Mouse (Mus musculus) CH12.LX (cell line): ENCODE measurements around the gene Slc25a28. TPM values are rescaled to one million over a fixed set of nuclear protein-coding genes. Genes with fewer than 3 reads are reported as not detected.

Experiments used
- DNase-seq: peaks from one replicate; pipeline ENCODE4 v3.0.0-alpha.2; 2013; ENCODE audit errors: extremely low read depth
- H3K27ac ChIP-seq: 2 replicates; pipeline ENCODE4 v1.5.1; 2012; ENCODE audit warnings: low read depth, mild to moderate bottlenecking, control low read depth, moderate library complexity; ENCODE audit not compliant: insufficient read depth
- H3K27me3 ChIP-seq: replicated peaks from 2 replicates; pipeline ENCODE3; 2012; ENCODE audit warnings: inconsistent platforms
- H3K36me3 ChIP-seq, 2 experiments: replicated peaks in 1 of 2; 2 replicates each; pipeline versions ENCODE3 to v1.6.1; 2012; ENCODE audit warnings: inconsistent platforms in 1 of 2, low read length in 1 of 2, mild to moderate bottlenecking in 1 of 2, mixed read lengths in 1 of 2, moderate library complexity in 1 of 2; ENCODE audit not compliant: control insufficient read depth in 1 of 2, insufficient read depth in 1 of 2
- H3K4me1 ChIP-seq, 2 experiments: 2 replicates each; pipeline ENCODE4 v1.6.1; 2012; ENCODE audit warnings: inconsistent platforms in 1 of 2, moderate library complexity in 1 of 2; ENCODE audit not compliant: insufficient read depth in 2 of 2, control insufficient read depth in 1 of 2
- H3K4me2 ChIP-seq: 2 replicates; pipeline ENCODE4 v1.6.1; 2012; ENCODE audit warnings: low read depth, mild to moderate bottlenecking, control low read depth; ENCODE audit not compliant: poor library complexity, insufficient read depth, severe bottlenecking
- H3K4me3 ChIP-seq, 3 experiments: fragments of 150-350 bp in 1 of 3; sonication (generic) in 1 of 3; replicated peaks in 1 of 3; 2 replicates each; pipeline versions ENCODE3 to v1.5.1; 2011 to 2012; ENCODE audit warnings: low read depth in 2 of 3, low read length in 2 of 3, mild to moderate bottlenecking in 2 of 3, moderate library complexity in 2 of 3, control low read depth in 1 of 3, improper control_type of control experiment in 1 of 3, inconsistent platforms in 1 of 3, mixed read lengths in 1 of 3; ENCODE audit not compliant: poor library complexity in 1 of 3
- H3K79me2 ChIP-seq: replicated peaks from 2 replicates; pipeline ENCODE4 v1.6.1; 2012; ENCODE audit warnings: mild to moderate bottlenecking, moderate library complexity; ENCODE audit not compliant: control insufficient read depth, poor library complexity, insufficient read depth, severe bottlenecking; ENCODE audit errors: extremely low read depth
- H3K9ac ChIP-seq: 2 replicates; pipeline ENCODE4 v1.6.1; 2012; ENCODE audit warnings: low read depth, mild to moderate bottlenecking, control low read depth, moderate library complexity; ENCODE audit not compliant: insufficient read depth
- H3K9me3 ChIP-seq: replicated peaks from 2 replicates; pipeline ENCODE3; 2012; ENCODE audit warnings: low read length, inconsistent platforms, mixed read lengths
- BHLHE40 ChIP-seq: IDR thresholded peaks from 2 replicates; pipeline ENCODE4 v1.6.1; 2011; ENCODE audit warnings: mild to moderate bottlenecking, low read depth, low read length, improper control_type of control experiment
- CHD2 ChIP-seq: IDR thresholded peaks from 2 replicates; pipeline ENCODE4 v1.6.1; 2011; ENCODE audit warnings: low read length, improper control_type of control experiment
- CTCF ChIP-seq, 2 experiments: IDR thresholded peaks in 1 of 2; conservative IDR thresholded peaks in 1 of 2; 2 replicates each; pipeline ENCODE4 v1.5.1; 2011 to 2012; ENCODE audit warnings: low read depth in 2 of 2, low read length in 2 of 2, improper control_type of control experiment in 1 of 2, inconsistent platforms in 1 of 2, mild to moderate bottlenecking in 1 of 2, moderate library complexity in 1 of 2
- E2F4 ChIP-seq: IDR thresholded peaks from 2 replicates; pipeline ENCODE4 v1.6.1; 2011; ENCODE audit warnings: low read depth, low read length, improper control_type of control experiment; ENCODE audit not compliant: insufficient replicate concordance
- ELF1 ChIP-seq: IDR thresholded peaks from 2 replicates; pipeline ENCODE4 v1.6.1; 2014; ENCODE audit warnings: low read depth, mild to moderate bottlenecking, inconsistent platforms, low read length, improper control_type of control experiment
- EP300 ChIP-seq: IDR thresholded peaks from 2 replicates; pipeline ENCODE4 v1.6.1; 2011; ENCODE audit warnings: low read length, improper control_type of control experiment
- ETS1 ChIP-seq: conservative IDR thresholded peaks from 2 replicates; pipeline ENCODE4 v1.6.1; 2012; ENCODE audit warnings: low read depth, mild to moderate bottlenecking, inconsistent platforms, low read length, improper control_type of control experiment, moderate library complexity
- IRF4 ChIP-seq: IDR thresholded peaks from 2 replicates; pipeline ENCODE4 v1.6.1; 2014; ENCODE audit warnings: low read depth, mild to moderate bottlenecking, inconsistent platforms, low read length, improper control_type of control experiment
- JUN ChIP-seq: IDR thresholded peaks from 2 replicates; pipeline ENCODE4 v1.6.1; 2011; ENCODE audit warnings: low read depth, mild to moderate bottlenecking, low read length, improper control_type of control experiment, moderate library complexity; ENCODE audit not compliant: insufficient read depth
- JUND ChIP-seq: conservative IDR thresholded peaks from 2 replicates; pipeline ENCODE4 v1.6.1; 2011; ENCODE audit warnings: low read depth, low read length, improper control_type of control experiment
- KAT2A ChIP-seq: IDR thresholded peaks from 2 replicates; pipeline ENCODE4 v1.6.1; 2012; ENCODE audit warnings: low read length, improper control_type of control experiment, inconsistent platforms; ENCODE audit not compliant: insufficient replicate concordance
- MAFK ChIP-seq: IDR thresholded peaks from 2 replicates; pipeline ENCODE4 v1.6.1; 2011; ENCODE audit warnings: low read length, improper control_type of control experiment; ENCODE audit not compliant: insufficient replicate concordance
- MXI1 ChIP-seq: IDR thresholded peaks from 2 replicates; pipeline ENCODE4 v1.6.1; 2011; ENCODE audit warnings: mild to moderate bottlenecking, low read depth, low read length, improper control_type of control experiment
- NELFE ChIP-seq: IDR thresholded peaks from 2 replicates; pipeline ENCODE4 v1.6.1; 2011; ENCODE audit warnings: low read depth, low read length, improper control_type of control experiment
- NRF1 ChIP-seq: IDR thresholded peaks from 2 replicates; pipeline ENCODE4 v1.6.1; 2014; ENCODE audit warnings: low read depth, mild to moderate bottlenecking, inconsistent platforms, low read length, improper control_type of control experiment, moderate library complexity
- POLR2A ChIP-seq: IDR thresholded peaks from 2 replicates; pipeline ENCODE4 v1.6.1; 2011; ENCODE audit warnings: low read depth, mild to moderate bottlenecking, improper control_type of control experiment, low read length
- RAD21 ChIP-seq: IDR thresholded peaks from 2 replicates; pipeline ENCODE4 v1.6.1; 2011; ENCODE audit warnings: low read depth, mild to moderate bottlenecking, low read length, improper control_type of control experiment, moderate library complexity
- RCOR1 ChIP-seq: conservative IDR thresholded peaks from 2 replicates; pipeline ENCODE4 v1.6.1; 2012; ENCODE audit warnings: low read depth, mild to moderate bottlenecking, inconsistent platforms, low read length, improper control_type of control experiment
- SIN3A ChIP-seq: IDR thresholded peaks from 2 replicates; pipeline ENCODE4 v1.6.1; 2012; ENCODE audit warnings: low read length, improper control_type of control experiment, inconsistent platforms
- SMC3 ChIP-seq: IDR thresholded peaks from 2 replicates; pipeline ENCODE4 v1.6.1; 2011; ENCODE audit warnings: low read depth, low read length, improper control_type of control experiment
- TBP ChIP-seq: conservative IDR thresholded peaks from 2 replicates; pipeline ENCODE4 v1.6.1; 2011; ENCODE audit warnings: low read depth, low read length, improper control_type of control experiment
- USF1 ChIP-seq: IDR thresholded peaks from 2 replicates; pipeline ENCODE4 v1.6.1; 2014; ENCODE audit warnings: low read depth, mild to moderate bottlenecking, inconsistent platforms, low read length, improper control_type of control experiment
- USF2 ChIP-seq: conservative IDR thresholded peaks from 2 replicates; pipeline ENCODE4 v1.6.1; 2011; ENCODE audit warnings: low read depth, low read length, improper control_type of control experiment
- ZC3H11A ChIP-seq: IDR thresholded peaks from 2 replicates; pipeline ENCODE4 v1.6.1; 2012; ENCODE audit warnings: low read depth, mild to moderate bottlenecking, inconsistent platforms, low read length, improper control_type of control experiment
- ZNF384 ChIP-seq: IDR thresholded peaks from 2 replicates; pipeline ENCODE4 v1.6.1; 2012; ENCODE audit warnings: low read depth, low read length, improper control_type of control experiment, inconsistent platforms
- dilution Hi-C: fragments of 300-500 bp; cut with MboI; formaldehyde crosslinking; loops from 2 replicates; pipeline ENCODE4 v1.14.3; 2020; ENCODE audit warnings: low sequenced_read_pairs; ENCODE audit not compliant: extremely low pct_unique_long_range_greater_than_20kb, extremely low pct_ligation_motif_present
- in situ Hi-C: fragments of 300-500 bp; cut with MboI; formaldehyde crosslinking; loops from 3 replicates; pipeline ENCODE4 v1.14.3; 2019; ENCODE audit warnings: low sequenced_read_pairs, low pct_ligation_motif_present, low pct_unique_long_range_greater_than_20kb, mixed read lengths
- polyA plus RNA-seq: library from polyadenylated mRNA; unstranded; fragments of >175 nt; gene quantifications from 2 replicates; pipeline ENCODE4 v1.2.1, GENCODE M21; 2012; ENCODE audit warnings: low read depth; ENCODE audit not compliant: insufficient read length
- total RNA-seq, 2 experiments: library from RNA; depleted of rRNA; stranded (reverse); fragments of 300-350 nt in 1 of 2; fragments of >200 nt in 1 of 2; gene quantifications; 2 replicates each; pipeline ENCODE4 v1.2.3; 2012 to 2014

Gene Slc25a28
- total and polyA plus RNA-seq, 3 experiments = 35.2 to 48.1 (median 37.8) TPM

DNA sequence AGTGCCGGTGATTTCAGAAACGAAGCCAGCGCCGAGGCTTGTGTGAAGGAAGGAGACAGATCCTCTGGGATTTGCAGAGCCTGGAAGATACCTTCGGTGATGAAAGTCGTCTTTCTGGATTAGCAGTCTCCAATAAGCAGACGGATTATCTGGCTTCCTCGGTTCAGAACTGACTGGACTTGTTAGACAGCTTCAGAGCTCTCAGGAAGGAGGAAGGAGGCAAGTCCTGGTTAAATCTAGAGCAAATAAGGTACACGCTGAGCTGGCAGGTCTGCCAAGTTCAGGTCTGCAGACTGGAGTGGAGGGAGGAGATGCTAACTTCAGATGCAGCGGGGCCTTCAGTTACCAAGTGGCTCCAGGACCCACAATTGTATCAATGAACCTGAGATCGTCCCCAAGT is 32.8 kb downstream of the Slc25a28 start:
- Histone ChIP-seq H3K9ac (no peak overlapping the region), H3K27ac (no peak overlapping the region), H3K36me3 (no peaks in the 10 kb centered on the region), H3K79me2 (no peaks in the 10 kb centered on the region), H3K4me2 (no peak overlapping the region), H3K9me3 (no peaks in the 10 kb centered on the region), H3K27me3 (no peaks in the 10 kb centered on the region), H3K4me1 (peaks cover 3 to 6% of the 10 kb centered on the region in 2 experiments; a peak in 3 of 4 replicates), H3K4me3 (no peak overlapping the region)
- dilution Hi-C loops = no loop called here
- no peak for DNase-seq
- TF ChIP-seq NRF1 (no peak), E2F4 (no peak), TBP (no peak), RCOR1 (no peak), POLR2A (no peak), USF1 (no peak), MAFK (no peak), ETS1 (no peak), IRF4 (no peak), SIN3A (no peak), KAT2A (no peak), USF2 (no peak), JUND (no peak), BHLHE40 (no peak), CTCF (conservative IDR thresholded peaks at IDR 0.05 in 1 of 2, IDR thresholded peaks at IDR 0.05 in 1 of 2; ENCODE audit: low read depth in 2 of 2, low read length in 2 of 2) (no peak)
- in situ Hi-C loops = no loop called here

DNA sequence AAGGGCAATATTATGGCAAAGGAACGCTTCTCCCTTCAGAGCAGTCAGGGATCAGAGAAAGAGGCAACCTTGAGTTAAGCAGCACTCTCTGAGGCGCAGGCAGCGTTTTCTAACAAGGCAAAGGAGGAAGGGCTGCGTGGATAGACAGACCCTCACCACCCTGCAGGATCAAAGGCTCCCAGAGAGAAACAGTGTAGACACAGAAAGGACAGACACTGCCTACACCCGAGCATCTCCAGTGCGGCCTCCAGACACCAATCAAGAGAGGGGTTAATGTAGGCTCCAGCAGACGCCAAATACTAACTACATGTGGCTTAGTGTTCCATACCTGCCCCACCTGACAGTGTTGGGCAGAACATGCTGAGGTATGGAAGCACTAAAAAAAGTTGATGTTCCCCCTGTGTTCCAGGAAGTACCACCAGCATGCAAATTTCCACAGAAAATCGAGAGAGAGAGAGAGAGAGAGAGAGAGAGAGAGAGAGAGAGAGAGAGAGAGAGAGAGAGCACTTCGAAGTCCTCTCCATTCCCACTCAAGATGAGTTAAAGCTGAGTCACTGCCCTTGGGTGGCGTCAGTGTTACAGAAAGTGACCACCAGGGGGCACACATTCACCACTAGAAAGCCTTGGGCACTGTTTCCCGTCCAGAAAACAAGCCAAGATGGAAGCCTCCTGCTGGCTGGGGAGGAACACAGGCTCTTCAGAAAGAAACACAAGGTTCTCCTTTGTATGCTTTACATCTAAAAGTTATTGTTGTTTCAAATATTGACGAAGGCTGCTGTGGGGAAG is 44.0 kb downstream of the Slc25a28 start:
- no peaks in the 10 kb centered on the region for H3K36me3 ChIP-seq
- peaks cover 12 to 37% of the 10 kb centered on the region in 2 experiments for H3K4me1 ChIP-seq
- no peaks in the 10 kb centered on the region for H3K79me2 ChIP-seq
- H3K27me3 ChIP-seq = no peaks in the 10 kb centered on the region
- DNase-seq = peak; percentile 94
- in situ Hi-C loops (no loop called here), dilution Hi-C loops (no loop called here)
- H3K27ac ChIP-seq = no peak overlapping the region
- H3K4me2 ChIP-seq = 0 out of 2 replicates have a peak overlapping the region, but pooled peaks have one; percentile 3
- no peaks in the 10 kb centered on the region for H3K9me3 ChIP-seq
- H3K4me3 ChIP-seq = no peak overlapping the region
- TF ChIP-seq CHD2 = no peak
- no peak for TF ChIP-seq ZNF384
- TF ChIP-seq NELFE = peak; percentile 54; the same call in 1 of the 2 replicates
- TF ChIP-seq EP300 = no peak
- no peak for TF ChIP-seq ELF1
- TF ChIP-seq ZC3H11A = peak; percentile 74
- TF ChIP-seq POLR2A = 0 out of 2 replicates have a peak, but pooled peaks have one; percentile 19
- no peak for TF ChIP-seq MXI1
- TF ChIP-seq CTCF (conservative IDR thresholded peaks at IDR 0.05 in 1 of 2, IDR thresholded peaks at IDR 0.05 in 1 of 2; ENCODE audit: low read depth in 2 of 2, low read length in 2 of 2) = peak; percentile 71 to 98
- TF ChIP-seq IRF4 = peak; percentile 42; the same call in 1 of the 2 replicates
- TF ChIP-seq E2F4 = no peak
- peak; percentile 84; the same call in 1 of the 2 replicates for TF ChIP-seq MAFK
- no peak for TF ChIP-seq NRF1
- peak; percentile 40; the same call in 1 of the 2 replicates for TF ChIP-seq JUND
- TF ChIP-seq SMC3 = peak; percentile 94
- TF ChIP-seq BHLHE40 = no peak
- peak; percentile 92 for TF ChIP-seq RAD21
- no peak for TF ChIP-seq JUN
- 0 out of 2 replicates have a peak overlapping the region, but pooled peaks have one; percentile 8 for H3K9ac ChIP-seq
